Mouse (Mus musculus): ENCODE measurements around the gene Hnf1b. TPM values are rescaled to one million over a fixed set of nuclear protein-coding genes. Genes with fewer than 3 reads are reported as not detected.

Gene Hnf1b
- polyA plus RNA-seq (2015; fragmentation: Nextera tagmentation; extraction: Ambion mirVana) = 1.3 and 2.8 TPM in 2 replicates

GRCm38 (mm10) chr11:83849529-83850335 is at the start of gene Hnf1b:
Gene Hnf1b (plus strand): TSS chr11:83850063.

GRCm38 (mm10) chr11:83941950-83942840 is 92.3 kb downstream of the Hnf1b start, which contains the start of gene Ddx52:
Gene Ddx52 (plus strand): TSS chr11:83942062.

Other genes with a start within 250 kb of the Hnf1b start
- not detected in 2 replicates for gene Rpl9-ps1, start 204.4 kb upstream of the Hnf1b start, polyA plus RNA-seq (2015; fragmentation: Nextera tagmentation; extraction: Ambion mirVana)
- 1.1 and 1.5 TPM in 2 replicates for gene Ccl3, start 200.7 kb upstream of the Hnf1b start, polyA plus RNA-seq (2015; fragmentation: Nextera tagmentation; extraction: Ambion mirVana)
- 2.0 and 2.8 TPM in 2 replicates for gene Ccl4, start 187.5 kb upstream of the Hnf1b start, polyA plus RNA-seq (2015; fragmentation: Nextera tagmentation; extraction: Ambion mirVana)
- 25.4 and 59.9 TPM in 2 replicates for gene Wfdc17, start 146.1 kb upstream of the Hnf1b start, polyA plus RNA-seq (2015; fragmentation: Nextera tagmentation; extraction: Ambion mirVana)
- 1.3 and 2.7 TPM in 2 replicates for gene Wfdc18, start 141.0 kb upstream of the Hnf1b start, polyA plus RNA-seq (2015; fragmentation: Nextera tagmentation; extraction: Ambion mirVana)
- 6.7 and 13.8 TPM in 2 replicates for gene Wfdc21, start 103.1 kb upstream of the Hnf1b start, polyA plus RNA-seq (2015; fragmentation: Nextera tagmentation; extraction: Ambion mirVana)
- 11.0 and 13.4 TPM in 2 replicates for gene Heatr6, start 96.4 kb upstream of the Hnf1b start, polyA plus RNA-seq (2015; fragmentation: Nextera tagmentation; extraction: Ambion mirVana)
- gene Ddx52, start 92.0 kb downstream of the Hnf1b start, polyA plus RNA-seq (2015; fragmentation: Nextera tagmentation; extraction: Ambion mirVana) = 29.7 and 36.6 TPM in 2 replicates
- gene Synrg, start 114.4 kb downstream of the Hnf1b start, polyA plus RNA-seq (2015; fragmentation: Nextera tagmentation; extraction: Ambion mirVana) = 7.4 and 8.8 TPM in 2 replicates
- 6.4 and 8.0 TPM in 2 replicates for gene Dusp14, start 219.2 kb downstream of the Hnf1b start, polyA plus RNA-seq (2015; fragmentation: Nextera tagmentation; extraction: Ambion mirVana)

Measured in adrenal gland, postnatal 0 days (tissue).